Mouse (Mus musculus): ENCODE data around the gene Olfr130. TPM values are rescaled to one million over a fixed set of nuclear protein-coding genes. Genes with fewer than 3 reads are reported as not detected.

Gene Olfr130
- 0.02 TPM in 1 of 2 replicates, not detected in the other for polyA plus RNA-seq (2012; rRNA removed)

DNA sequence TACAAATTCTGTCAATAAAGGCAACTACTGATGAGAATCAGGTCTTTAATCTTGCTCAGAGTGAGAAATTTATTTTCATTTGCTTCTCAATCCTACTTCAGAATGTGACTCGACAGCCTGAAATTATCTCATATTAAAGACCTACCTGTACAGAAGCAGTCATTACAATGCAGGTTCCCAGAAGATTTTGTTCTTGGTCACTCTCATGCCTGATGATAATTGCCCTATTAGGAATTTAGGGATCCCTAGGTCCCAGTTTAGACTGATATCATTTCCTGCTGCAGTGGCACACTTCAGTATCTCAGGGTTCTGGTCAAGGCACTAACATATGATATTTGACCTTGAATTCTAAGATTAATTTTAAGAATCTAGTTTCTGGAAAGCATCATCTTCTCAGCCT is at the start of gene Olfr130:
Gene Olfr130, plus strand, starts transcription at position 301 of the 400 bp plus-strand sequence.
- DNase-seq (ENCODE audit: extremely low spot score in 1 of 2, low spot score in 1 of 2) = no peak

DNA sequence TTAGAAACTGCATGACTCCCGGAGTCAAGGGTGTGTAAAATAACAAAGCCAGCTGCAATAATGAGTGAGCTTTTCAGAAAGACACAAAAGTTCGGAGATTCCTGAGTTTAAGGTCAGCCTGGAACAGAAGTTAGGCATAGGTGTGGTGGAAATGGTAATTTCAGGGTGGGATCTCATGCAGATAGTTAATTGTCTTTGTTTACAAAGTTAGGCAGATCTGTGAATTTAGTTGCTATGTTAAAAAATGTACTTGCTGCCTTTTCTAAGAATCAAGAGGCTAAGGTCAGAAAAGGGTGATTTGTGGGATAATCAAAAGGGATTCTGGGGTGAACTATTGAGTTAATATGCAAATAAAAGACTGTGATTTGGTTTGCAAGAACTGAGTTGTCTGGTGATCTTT is 47.4 kb upstream of the Olfr130 start:
- no peak for DNase-seq (ENCODE audit: extremely low spot score in 1 of 2, low spot score in 1 of 2)

DNA sequence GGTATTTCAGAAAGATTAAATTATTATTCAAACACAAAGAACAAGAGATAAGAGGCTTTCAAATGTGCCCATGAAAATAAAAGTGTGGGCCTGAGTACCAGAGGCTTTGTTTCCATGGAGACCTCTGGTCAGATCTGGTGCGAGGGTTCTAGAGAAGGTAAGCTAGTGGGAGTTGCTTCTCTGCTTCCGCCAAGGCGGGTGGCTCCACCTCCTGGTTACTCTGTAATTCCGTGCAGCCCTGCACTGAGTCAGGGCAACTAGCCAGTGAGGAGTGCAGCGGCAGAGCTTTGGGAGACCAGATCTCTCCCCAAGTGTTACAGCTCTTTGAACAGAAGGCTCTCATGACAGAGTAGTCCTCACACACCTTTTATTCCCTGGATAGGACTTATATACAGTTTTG is 37.4 kb upstream of the Olfr130 start:
- no peak for DNase-seq (ENCODE audit: extremely low spot score in 1 of 2, low spot score in 1 of 2)

DNA sequence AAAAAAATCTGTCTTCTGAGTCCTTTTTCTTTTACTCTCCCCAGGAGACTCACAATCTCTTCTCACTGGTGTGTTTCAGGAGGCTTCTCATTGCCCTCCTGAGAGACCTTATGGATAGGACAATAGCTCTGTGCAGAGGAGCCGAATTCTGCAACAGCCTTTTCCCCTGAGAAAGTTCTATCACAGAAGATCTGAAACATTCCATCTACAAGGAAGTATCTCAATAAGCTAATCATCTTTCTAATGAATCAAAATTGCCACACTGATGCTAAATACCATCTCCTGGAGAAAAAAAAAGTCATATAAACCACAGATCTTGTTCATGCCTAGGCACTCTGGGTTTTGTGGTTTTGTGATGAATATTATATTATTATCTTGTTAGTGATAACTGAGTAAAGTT is 3.7 kb upstream of the Olfr130 start, which contains the start of gene Olfr129:
Gene Olfr129, minus strand, starts transcription at position 101 of the 400 bp plus-strand sequence.
- no peak for DNase-seq (ENCODE audit: extremely low spot score in 1 of 2, low spot score in 1 of 2)

DNA sequence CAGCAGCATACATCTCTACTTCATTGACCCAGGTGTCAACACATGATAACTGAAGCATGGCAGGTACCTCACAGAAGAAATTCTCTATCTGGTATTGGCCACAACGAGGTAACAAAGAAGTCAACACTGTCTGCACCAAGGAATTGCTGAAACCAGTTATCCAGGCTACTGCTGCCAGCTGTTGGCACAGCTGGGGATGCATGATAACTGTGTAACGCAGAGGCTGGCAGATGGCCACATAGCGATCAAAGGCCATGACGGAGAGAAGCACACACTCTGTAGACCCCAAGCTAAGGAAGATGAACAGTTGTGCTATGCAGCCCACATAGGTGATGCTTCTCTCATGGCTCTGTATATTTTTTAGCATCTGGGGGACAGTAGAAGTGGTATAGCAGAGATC is 18.6 kb downstream of the Olfr130 start:
- DNase-seq (ENCODE audit: extremely low spot score in 1 of 2, low spot score in 1 of 2) = no peak

DNA sequence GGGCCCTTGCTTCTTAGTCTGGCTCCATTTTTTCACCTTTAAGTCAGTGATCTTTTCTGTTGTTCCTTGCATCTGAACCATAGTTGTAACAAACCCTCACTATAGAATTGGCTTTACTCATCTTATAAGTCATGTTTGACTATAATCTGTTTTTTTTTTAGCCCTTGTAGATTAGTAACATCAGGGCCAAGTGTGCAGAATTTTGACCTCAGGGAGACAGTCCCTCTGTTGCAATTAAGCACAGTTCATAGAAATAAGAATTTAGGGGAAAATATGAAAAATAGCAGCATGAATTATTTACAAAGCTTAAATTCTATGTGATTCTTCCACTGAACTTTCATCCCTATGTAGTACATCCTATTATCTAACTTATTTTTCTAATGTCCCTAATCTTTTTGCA is 24.9 kb downstream of the Olfr130 start, which contains the start of gene Olfr131:
Gene Olfr131, minus strand, starts transcription at position 101 of the 400 bp plus-strand sequence.
- no peak for DNase-seq (ENCODE audit: extremely low spot score in 1 of 2, low spot score in 1 of 2)

Other genes with a start within 250 kb of the Olfr130 start
- gene Olfr125, start 231.0 kb upstream of the Olfr130 start, polyA plus RNA-seq (2012; rRNA removed) = not detected in 2 replicates
- gene Olfr126, start 216.4 kb upstream of the Olfr130 start, polyA plus RNA-seq (2012; rRNA removed) = not detected in 2 replicates
- gene Olfr127, start 163.5 kb upstream of the Olfr130 start, polyA plus RNA-seq (2012; rRNA removed) = not detected in 2 replicates
- not detected in 2 replicates for gene Olfr128, start 143.4 kb upstream of the Olfr130 start, polyA plus RNA-seq (2012; rRNA removed)
- gene Olfr761, start 110.8 kb upstream of the Olfr130 start, polyA plus RNA-seq (2012; rRNA removed) = not detected in 2 replicates
- gene Olfr129, start 3.8 kb upstream of the Olfr130 start, polyA plus RNA-seq (2012; rRNA removed) = 0.08 and 0.18 TPM in 2 replicates
- gene Olfr131, start 24.8 kb downstream of the Olfr130 start, polyA plus RNA-seq (2012; rRNA removed) = 0.16 and 0.17 TPM in 2 replicates
- gene Olfr132, start 70.6 kb downstream of the Olfr130 start, polyA plus RNA-seq (2012; rRNA removed) = not detected in 2 replicates
- gene Olfr133, start 81.4 kb downstream of the Olfr130 start, polyA plus RNA-seq (2012; rRNA removed) = not detected in 2 replicates
- not detected in 2 replicates for gene Olfr134, start 107.5 kb downstream of the Olfr130 start, polyA plus RNA-seq (2012; rRNA removed)
- gene Olfr135, start 140.4 kb downstream of the Olfr130 start, polyA plus RNA-seq (2012; rRNA removed) = not detected in 2 replicates
- not detected in 2 replicates for gene Olfr138, start 197.1 kb downstream of the Olfr130 start, polyA plus RNA-seq (2012; rRNA removed)
- not detected in 2 replicates for gene Olfr137, start 243.6 kb downstream of the Olfr130 start, polyA plus RNA-seq (2012; rRNA removed)

All from frontal cortex, adult 2 months (tissue).